Mouse (Mus musculus) forebrain, embryonic 10.5 days (tissue): ENCODE measurements around the gene Tmem123. TPM values are rescaled to one million over a fixed set of nuclear protein-coding genes. Genes with fewer than 3 reads are reported as not detected.

ENCODE experiments used
- DNase-seq: peaks from one replicate; pipeline ENCODE4 v3.0.0-alpha.2; 2017; ENCODE audit warnings: low spot score; ENCODE audit errors: extremely low spot score
- H3K27ac ChIP-seq: fragments of 300-500 bp; sonication (generic); 2 replicates; pipeline ENCODE4 v1.5.1; 2016; ENCODE audit warnings: mild to moderate bottlenecking
- H3K27me3 ChIP-seq: fragments of 300-500 bp; sonication (generic); 2 replicates; pipeline ENCODE4 v1.6.1; 2016; ENCODE audit warnings: mild to moderate bottlenecking; ENCODE audit not compliant: poor library complexity, severe bottlenecking
- H3K36me3 ChIP-seq: fragments of 300-500 bp; sonication (generic); replicated peaks from 2 replicates; pipeline ENCODE4 v1.6.1; 2016; ENCODE audit warnings: mild to moderate bottlenecking, moderate library complexity
- H3K4me1 ChIP-seq: fragments of 300-500 bp; sonication (generic); 2 replicates; pipeline ENCODE4 v1.6.1; 2016
- H3K4me3 ChIP-seq: fragments of 300-500 bp; sonication (generic); 2 replicates; pipeline ENCODE4 v1.5.1; 2016; ENCODE audit warnings: mild to moderate bottlenecking, moderate library complexity
- H3K9me3 ChIP-seq: fragments of 300-500 bp; sonication (generic); 2 replicates; pipeline ENCODE4 v1.6.1; 2016; ENCODE audit warnings: mild to moderate bottlenecking, moderate library complexity
- WGBS: fragments of 180-500 bp; shearing (Covaris S2); methylation state at CpG from one replicate; pipeline ENCODE4 v1.1.7; 2016; 5-methylcytosine and 5-hydroxymethylcytosine counted together
- polyA plus RNA-seq: library from polyadenylated mRNA; unstranded; fragments of >200 nt; fragmentation: Nextera tagmentation; extraction: Ambion mirVana; gene quantifications from 2 replicates; pipeline ENCODE4 v1.2.1, GENCODE M21; 2016

Gene Tmem123
- polyA plus RNA-seq, 1 experiment from 2014 or later: 104 TPM

GRCm38 (mm10) chr9:7765236-7765635 is 1.4 kb downstream of the Tmem123 start:
- Histone ChIP-seq H3K9me3 (no peaks in the 10 kb centered on the region), H3K4me3 (peak overlapping the region; percentile 76), H3K36me3 (peaks cover 21% of the 10 kb centered on the region), H3K27ac (no peak overlapping the region), H3K4me1 (peaks cover 39% of the 10 kb centered on the region), H3K27me3 (peaks cover 27% of the 10 kb centered on the region)
- WGBS: 73% methylated on average over 3 of the region's 3 CpGs
- no peak for DNase-seq

DNA sequence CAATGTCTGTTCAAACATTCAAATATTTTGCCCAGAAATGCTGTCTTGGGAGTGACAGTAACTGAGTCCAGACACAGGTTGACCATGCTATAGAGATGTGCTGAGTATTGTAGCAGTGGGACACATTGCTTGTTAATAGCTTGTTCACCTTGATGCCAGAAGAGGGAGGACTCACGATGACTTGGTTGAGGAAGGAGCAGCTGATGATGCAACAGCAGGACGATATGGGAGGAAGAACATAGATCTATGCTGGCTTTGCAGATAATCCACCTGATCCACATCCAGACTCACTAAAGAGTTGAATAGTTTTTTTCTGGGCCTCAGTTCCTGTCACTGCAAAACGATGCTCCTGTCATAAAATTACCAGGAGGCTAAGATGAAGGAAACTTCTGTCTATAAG is 2.7 kb downstream of the Tmem123 start:
- H3K9me3 ChIP-seq: no peaks in the 10 kb centered on the region
- peaks cover 18% of the 10 kb centered on the region for H3K27me3 ChIP-seq
- H3K4me1 ChIP-seq: peaks cover 39% of the 10 kb centered on the region
- H3K27ac ChIP-seq: no peak overlapping the region
- peaks cover 29% of the 10 kb centered on the region for H3K36me3 ChIP-seq
- no peak overlapping the region for H3K4me3 ChIP-seq
- 84% methylated on average over 3 of the region's 3 CpGs for WGBS
- DNase-seq: no peak

DNA sequence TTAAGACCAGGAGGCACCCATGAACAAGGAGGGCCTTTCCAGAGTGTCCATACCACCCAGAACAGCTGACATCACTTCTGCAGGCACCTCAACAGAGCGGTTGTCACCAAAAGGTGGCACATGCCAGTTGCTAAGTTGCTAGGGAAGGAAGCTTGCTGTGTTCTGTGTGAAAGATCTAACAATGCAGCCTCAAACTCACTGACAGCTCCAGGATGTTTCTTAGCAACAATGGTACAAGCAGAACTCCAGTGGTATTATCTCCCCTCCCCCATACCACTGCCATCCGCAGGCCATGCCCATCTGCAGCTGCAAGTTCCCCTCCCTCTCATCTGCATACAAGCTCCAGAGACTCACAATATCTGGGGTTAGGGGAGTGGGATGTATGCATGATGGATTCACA is 3.7 kb downstream of the Tmem123 start:
- DNase-seq: no peak
- H3K36me3 ChIP-seq: peaks cover 37% of the 10 kb centered on the region
- H3K27me3 ChIP-seq: peaks cover 8% of the 10 kb centered on the region
- WGBS: 44% methylated on average over 2 of the region's 2 CpGs
- no peak overlapping the region for H3K4me3 ChIP-seq
- H3K27ac ChIP-seq: no peak overlapping the region
- no peaks in the 10 kb centered on the region for H3K9me3 ChIP-seq
- peaks cover 39% of the 10 kb centered on the region for H3K4me1 ChIP-seq

GRCm38 (mm10) chr9:7769081-7769480 is 5.2 kb downstream of the Tmem123 start:
- H3K36me3 ChIP-seq: peaks cover 52% of the 10 kb centered on the region
- 80% methylated on average over 4 of the region's 4 CpGs for WGBS

GRCm38 (mm10) chr9:7769491-7769890 is 5.7 kb downstream of the Tmem123 start:
- 89% methylated on average over 5 of the region's 5 CpGs for whole genome bisulfite sequencing
- peaks cover 56% of the 10 kb centered on the region for H3K36me3 ChIP-seq

More at GRCm38 (mm10) chr9:7769081-7769480, 5.2 kb downstream of the Tmem123 start:
- peaks cover 34% of the 10 kb centered on the region for H3K4me1 ChIP-seq
- no peak overlapping the region for H3K4me3 ChIP-seq
- H3K27ac ChIP-seq: no peak overlapping the region
- H3K27me3 ChIP-seq: no peaks in the 10 kb centered on the region
- no peak for DNase-seq
- H3K9me3 ChIP-seq: no peaks in the 10 kb centered on the region

GRCm38 (mm10) chr9:7772361-7772760 is 8.5 kb downstream of the Tmem123 start:
- no peak overlapping the region for H3K27ac ChIP-seq
- no peak overlapping the region for H3K4me3 ChIP-seq
- H3K27me3 ChIP-seq: no peaks in the 10 kb centered on the region
- peaks cover 68% of the 10 kb centered on the region for H3K36me3 ChIP-seq
- DNase-seq: no peak
- WGBS: 89% methylated on average over 2 of the region's 2 CpGs
- peaks cover 6% of the 10 kb centered on the region for H3K4me1 ChIP-seq
- H3K9me3 ChIP-seq: no peaks in the 10 kb centered on the region

More at GRCm38 (mm10) chr9:7769491-7769890, 5.7 kb downstream of the Tmem123 start:
- Histone ChIP-seq H3K4me1 (peaks cover 33% of the 10 kb centered on the region), H3K4me3 (no peak overlapping the region), H3K9me3 (no peaks in the 10 kb centered on the region), H3K27me3 (no peaks in the 10 kb centered on the region), H3K27ac (no peak overlapping the region)
- DNase-seq: no peak

DNA sequence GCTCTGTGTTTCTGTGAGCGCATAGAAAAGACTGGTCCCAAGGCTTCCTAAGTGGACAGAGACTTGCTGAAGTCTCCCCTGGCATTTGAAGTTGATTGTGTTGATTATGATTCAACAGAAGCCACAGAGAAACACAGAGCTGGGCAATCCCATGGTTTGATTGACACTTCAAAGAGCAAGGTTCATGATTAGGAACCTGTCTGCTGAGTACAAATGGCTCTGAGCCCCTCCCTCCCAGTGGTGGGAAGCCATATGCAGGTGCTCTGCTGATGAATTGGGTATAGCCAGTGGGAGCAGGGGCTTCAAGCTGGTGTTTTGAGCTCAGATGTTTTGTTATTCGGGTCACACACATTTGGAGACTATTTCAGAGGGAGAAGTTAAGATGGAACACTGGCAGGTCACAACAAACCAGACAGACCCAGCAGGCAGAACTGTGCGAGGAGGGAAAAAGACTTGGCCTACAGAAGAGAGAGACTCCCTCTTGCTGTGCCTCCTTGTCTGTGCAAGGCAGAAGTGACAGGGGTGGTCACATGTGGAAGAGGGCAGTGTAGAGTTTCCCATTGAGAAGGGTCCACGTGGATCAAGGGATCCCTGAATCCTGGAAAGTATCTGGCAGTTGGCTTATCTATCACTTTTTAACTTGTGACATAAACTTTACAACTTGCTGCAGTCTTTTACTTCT is 9.1 kb downstream of the Tmem123 start:
- no peak for DNase-seq
- 82% methylated on average over 4 of the region's 4 CpGs for WGBS
- no peak overlapping the region for H3K4me3 ChIP-seq
- no peak overlapping the region for H3K27ac ChIP-seq
- peaks cover 68% of the 10 kb centered on the region for H3K36me3 ChIP-seq
- no peaks in the 10 kb centered on the region for H3K9me3 ChIP-seq
- H3K27me3 ChIP-seq: no peaks in the 10 kb centered on the region
- H3K4me1 ChIP-seq: peaks cover under 1% of the 10 kb centered on the region

DNA sequence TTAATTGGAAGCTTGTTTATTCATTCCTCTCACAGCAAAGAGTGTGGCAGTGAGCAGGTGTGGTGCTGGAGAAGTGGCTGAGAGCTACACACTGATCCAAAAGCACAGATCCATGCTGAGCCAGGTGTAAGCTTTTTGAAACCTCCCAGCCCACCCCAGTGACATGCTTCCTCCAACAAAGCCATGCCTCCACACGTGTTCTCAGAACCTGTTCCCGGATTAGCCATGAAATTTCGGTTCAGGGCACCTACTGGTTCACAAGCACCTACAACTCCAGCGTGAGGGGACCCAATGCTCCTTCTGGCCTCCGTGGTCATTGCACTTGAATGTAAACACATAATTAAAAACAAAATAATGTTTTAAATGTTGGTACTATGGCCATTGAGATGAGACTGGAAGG is 9.8 kb downstream of the Tmem123 start:
- no peak overlapping the region for H3K27ac ChIP-seq
- H3K27me3 ChIP-seq: no peaks in the 10 kb centered on the region
- no peaks in the 10 kb centered on the region; the same call in 1 of the 2 replicates for H3K4me1 ChIP-seq
- no peaks in the 10 kb centered on the region for H3K9me3 ChIP-seq
- H3K36me3 ChIP-seq: peaks cover 66% of the 10 kb centered on the region
- H3K4me3 ChIP-seq: no peak overlapping the region
- no peak for DNase-seq
- WGBS: 94% methylated on average over 5 of the region's 5 CpGs

DNA sequence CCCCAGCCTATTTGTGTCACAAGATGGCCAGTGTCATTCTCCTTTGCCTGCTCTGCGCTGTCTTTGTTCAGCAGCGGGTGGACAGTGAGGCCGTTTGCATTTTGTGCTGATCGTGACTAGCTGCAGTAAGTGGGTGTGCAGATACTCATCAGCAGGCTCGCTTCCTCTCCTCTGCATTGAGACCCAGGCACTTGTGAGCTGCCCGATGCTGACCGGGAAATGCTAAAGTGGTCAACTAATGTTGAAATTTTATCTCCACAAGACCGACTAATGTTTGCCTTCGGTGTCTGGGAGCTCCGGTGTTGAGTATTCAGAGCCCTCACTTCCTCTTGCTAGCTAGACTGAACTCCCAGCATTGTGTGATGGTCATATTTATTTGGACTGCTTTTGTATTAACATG is 10.7 kb downstream of the Tmem123 start:
- H3K9me3 ChIP-seq: no peaks in the 10 kb centered on the region
- no peak overlapping the region for H3K27ac ChIP-seq
- WGBS: 93% methylated on average over 10 of the region's 10 CpGs
- peaks cover 64% of the 10 kb centered on the region for H3K36me3 ChIP-seq
- no peaks in the 10 kb centered on the region; the same call in 1 of the 2 replicates for H3K4me1 ChIP-seq
- no peak overlapping the region for H3K4me3 ChIP-seq
- no peak for DNase-seq
- H3K27me3 ChIP-seq: no peaks in the 10 kb centered on the region

GRCm38 (mm10) chr9:7775011-7775410 is 11.2 kb downstream of the Tmem123 start:
- Histone ChIP-seq H3K4me1 (no peaks in the 10 kb centered on the region; the same call in 1 of the 2 replicates), H3K27me3 (no peaks in the 10 kb centered on the region), H3K9me3 (no peaks in the 10 kb centered on the region), H3K4me3 (no peak overlapping the region), H3K27ac (no peak overlapping the region), H3K36me3 (peaks cover 60% of the 10 kb centered on the region)
- WGBS: 93% methylated on average over 2 of the region's 2 CpGs
- no peak for DNase-seq

DNA sequence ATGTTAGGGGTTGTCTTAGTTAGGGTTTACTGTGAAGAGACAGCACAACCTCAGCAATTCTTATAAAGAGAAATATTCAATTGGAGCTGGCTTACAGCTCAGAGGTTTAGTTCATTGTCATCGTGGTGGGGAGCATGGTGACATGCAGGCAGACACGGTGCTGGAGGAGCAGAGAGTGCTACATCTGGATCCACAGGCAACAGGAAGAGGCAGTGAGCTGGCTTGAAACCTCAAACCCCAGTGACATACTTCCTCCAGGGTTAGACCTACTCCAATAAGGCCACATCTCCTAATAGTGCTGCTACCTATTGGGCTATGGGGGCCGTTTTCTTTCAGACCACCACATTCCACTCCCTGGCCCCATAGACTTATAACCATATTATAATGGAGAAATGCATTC is 12.1 kb downstream of the Tmem123 start:
- Histone ChIP-seq H3K9me3 (no peaks in the 10 kb centered on the region), H3K4me1 (no peaks in the 10 kb centered on the region; the same call in 1 of the 2 replicates), H3K27ac (no peak overlapping the region), H3K4me3 (no peak overlapping the region), H3K36me3 (peaks cover 52% of the 10 kb centered on the region), H3K27me3 (no peaks in the 10 kb centered on the region)
- 84% methylated on average over 3 of the region's 3 CpGs for WGBS
- no peak for DNase-seq

DNA sequence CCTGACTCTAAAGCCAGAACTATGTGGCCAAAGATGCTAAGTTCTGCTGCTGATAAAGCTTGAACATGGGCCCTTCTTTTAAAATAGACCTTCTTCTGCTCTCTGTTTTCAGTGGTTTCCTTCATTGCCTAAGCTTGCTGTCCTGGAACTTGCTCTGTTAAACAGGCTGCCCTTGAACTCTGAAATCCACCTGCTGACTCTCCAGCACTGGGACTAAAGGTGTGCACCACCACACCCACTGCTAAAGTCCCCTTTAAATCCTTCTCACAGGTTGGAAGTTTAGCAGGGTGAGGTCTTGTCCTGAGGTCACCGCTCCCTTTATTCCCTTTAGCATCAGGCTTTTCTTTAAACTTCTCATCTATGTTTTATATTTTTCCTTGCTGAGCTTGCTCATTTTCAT is 13.1 kb downstream of the Tmem123 start:
- 100% methylated on average over 1 of the region's 1 CpGs for WGBS
- Histone ChIP-seq H3K27me3 (no peaks in the 10 kb centered on the region), H3K36me3 (peaks cover 58% of the 10 kb centered on the region)

DNA sequence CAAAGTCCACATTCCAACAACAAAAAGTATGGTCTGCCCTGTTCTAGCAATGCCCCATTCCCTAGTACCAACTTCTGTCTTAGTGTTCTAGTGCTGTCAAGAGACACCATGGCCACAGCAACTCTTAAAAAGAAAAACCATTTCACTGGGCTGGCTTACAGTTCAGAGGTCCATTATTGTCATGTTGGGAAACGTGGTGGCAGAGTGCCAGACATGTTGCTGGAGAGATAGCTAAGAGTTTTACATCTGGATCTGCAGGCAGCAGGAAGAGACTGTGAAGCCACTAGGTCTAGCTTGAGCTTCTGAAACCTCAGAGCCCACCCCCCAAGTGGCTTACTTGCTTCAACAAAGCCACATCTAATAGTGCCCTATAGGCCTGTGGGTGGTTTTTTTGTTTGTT is 13.8 kb downstream of the Tmem123 start:
- Histone ChIP-seq H3K36me3 (peaks cover 58% of the 10 kb centered on the region), H3K27ac (no peak overlapping the region), H3K27me3 (no peaks in the 10 kb centered on the region), H3K4me1 (no peaks in the 10 kb centered on the region; the same call in 1 of the 2 replicates), H3K9me3 (no peaks in the 10 kb centered on the region), H3K4me3 (no peak overlapping the region)
- 86% methylated on average over 1 of the region's 1 CpGs for WGBS
- DNase-seq: no peak

More for the DNA sequence above, 13.1 kb downstream of the Tmem123 start:
- DNase-seq: no peak
- no peak overlapping the region for H3K27ac ChIP-seq
- H3K4me3 ChIP-seq: no peak overlapping the region
- no peaks in the 10 kb centered on the region for H3K9me3 ChIP-seq
- no peaks in the 10 kb centered on the region; the same call in 1 of the 2 replicates for H3K4me1 ChIP-seq
